Mouse (Mus musculus): ENCODE measurements at regions not wholly inside any gene's neighbourhood (a gene's known extent, or its start where the extent isn't known, plus 50 kb on each side); places are given as distances from the start of the nearest gene placed in this dataset.
"Not testable (repeated sequence)": the region's sequence is repeated elsewhere in the genome, so short reads cannot be mapped to it uniquely, and the experiment has no call there.

DNA sequence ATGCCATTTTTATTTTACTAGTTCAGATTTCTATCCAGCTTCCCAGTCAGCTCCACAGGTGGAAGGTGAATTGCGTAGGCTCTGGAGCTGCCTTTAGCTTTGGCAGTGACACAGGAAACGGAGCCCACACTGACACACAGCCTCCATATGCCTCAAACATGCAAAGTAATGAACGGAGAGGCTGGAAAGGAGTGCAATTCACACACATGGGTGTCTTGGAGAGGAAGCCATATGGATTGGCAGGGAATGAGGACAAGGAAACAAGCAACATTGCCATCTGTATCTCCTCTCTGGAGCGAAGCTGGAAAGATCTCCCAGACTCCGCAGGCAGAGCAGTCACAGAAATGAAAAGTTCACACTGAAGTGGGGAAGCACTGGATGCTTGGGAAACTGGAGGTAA, 201.6 kb upstream of the 4930452B06Rik start:
- H3K4me1 ChIP-seq (replicated peaks; ENCODE audit: low read depth, low read length): no peaks in the 10 kb centered on the region
- no peak for TF ChIP-seq NANOG (IDR thresholded peaks at IDR 0.05; ENCODE audit: borderline replicate concordance, low read length)
- no peak for TF ChIP-seq POU5F1 (IDR thresholded peaks at IDR 0.05; ENCODE audit: borderline replicate concordance, low read length)
- TF ChIP-seq CTCF (conservative IDR thresholded peaks at IDR 0.05; ENCODE audit: low read length): no peak
- no peak overlapping the region for H3K4me3 ChIP-seq (replicated peaks; ENCODE audit: low read length)
- no peaks in the 10 kb centered on the region for H3K36me3 ChIP-seq (ENCODE audit: insufficient read depth, low read length)
- no peaks in the 10 kb centered on the region for H3K27me3 ChIP-seq (ENCODE audit: insufficient read depth, low read length)
- H3K9me3 ChIP-seq (ENCODE audit: low read length): no peaks in the 10 kb centered on the region; the same call in 1 of the 2 replicates

GRCm38 (mm10) chr14:8851572-8851971, 185.5 kb upstream of the 4930452B06Rik start:
- TF ChIP-seq POU5F1 (IDR thresholded peaks at IDR 0.05; ENCODE audit: borderline replicate concordance, low read length): no peak
- no peak for TF ChIP-seq CTCF (conservative IDR thresholded peaks at IDR 0.05; ENCODE audit: low read length)
- TF ChIP-seq NANOG (IDR thresholded peaks at IDR 0.05; ENCODE audit: borderline replicate concordance, low read length): no peak
- Histone ChIP-seq H3K36me3 (ENCODE audit: insufficient read depth, low read length) (no peaks in the 10 kb centered on the region), H3K4me3 (replicated peaks; ENCODE audit: low read length) (no peak overlapping the region), H3K9me3 (ENCODE audit: low read length) (no peaks in the 10 kb centered on the region; the same call in 1 of the 2 replicates), H3K4me1 (replicated peaks; ENCODE audit: low read depth, low read length) (no peaks in the 10 kb centered on the region), H3K27me3 (ENCODE audit: insufficient read depth, low read length) (no peaks in the 10 kb centered on the region)

- H3K4me1 ChIP-seq (replicated peaks; ENCODE audit: low read depth, low read length): no peaks in the 10 kb centered on the region
- TF ChIP-seq NANOG (IDR thresholded peaks at IDR 0.05; ENCODE audit: borderline replicate concordance, low read length) (no peak), POU5F1 (IDR thresholded peaks at IDR 0.05; ENCODE audit: borderline replicate concordance, low read length) (no peak), CTCF (conservative IDR thresholded peaks at IDR 0.05; ENCODE audit: low read length) (no peak)
- H3K27me3 ChIP-seq (ENCODE audit: insufficient read depth, low read length): no peaks in the 10 kb centered on the region
- H3K36me3 ChIP-seq (ENCODE audit: insufficient read depth, low read length): no peaks in the 10 kb centered on the region
- no peak overlapping the region for H3K4me3 ChIP-seq (replicated peaks; ENCODE audit: low read length)
- no peaks in the 10 kb centered on the region; the same call in 1 of the 2 replicates for H3K9me3 ChIP-seq (ENCODE audit: low read length)
These were observed 184.2 kb upstream of the 4930452B06Rik start for GRCm38 (mm10) chr14:8850208-8850607.

DNA sequence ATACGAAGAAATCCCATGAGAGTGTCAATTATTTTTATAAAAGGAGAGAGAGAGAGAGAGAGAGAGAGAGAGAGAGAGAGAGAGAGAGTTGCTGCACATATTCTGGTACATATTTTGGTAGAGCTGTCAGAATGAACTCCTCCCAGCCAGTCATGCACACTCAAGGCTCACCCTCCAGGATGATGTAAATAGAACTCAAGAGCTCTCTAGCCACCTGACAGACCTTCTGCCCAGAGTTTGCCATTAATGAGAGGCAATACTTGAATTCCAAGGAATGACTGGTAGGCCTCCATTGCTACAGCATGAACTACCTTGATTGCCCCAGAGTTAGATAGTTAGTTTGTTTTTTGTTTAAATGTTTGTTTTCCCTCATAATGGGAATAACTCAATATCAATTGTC, 167.5 kb upstream of the 4930452B06Rik start:
- H3K4me3 ChIP-seq (replicated peaks; ENCODE audit: low read length): no peak overlapping the region
- H3K27me3 ChIP-seq (ENCODE audit: insufficient read depth, low read length): no peaks in the 10 kb centered on the region
- no peaks in the 10 kb centered on the region for H3K36me3 ChIP-seq (ENCODE audit: insufficient read depth, low read length)
- H3K4me1 ChIP-seq (replicated peaks; ENCODE audit: low read depth, low read length): no peaks in the 10 kb centered on the region
- no peak for TF ChIP-seq CTCF (conservative IDR thresholded peaks at IDR 0.05; ENCODE audit: low read length)
- TF ChIP-seq NANOG (IDR thresholded peaks at IDR 0.05; ENCODE audit: borderline replicate concordance, low read length): no peak
- TF ChIP-seq POU5F1 (IDR thresholded peaks at IDR 0.05; ENCODE audit: borderline replicate concordance, low read length): no peak
- no peaks in the 10 kb centered on the region for H3K9me3 ChIP-seq (ENCODE audit: low read length)

DNA sequence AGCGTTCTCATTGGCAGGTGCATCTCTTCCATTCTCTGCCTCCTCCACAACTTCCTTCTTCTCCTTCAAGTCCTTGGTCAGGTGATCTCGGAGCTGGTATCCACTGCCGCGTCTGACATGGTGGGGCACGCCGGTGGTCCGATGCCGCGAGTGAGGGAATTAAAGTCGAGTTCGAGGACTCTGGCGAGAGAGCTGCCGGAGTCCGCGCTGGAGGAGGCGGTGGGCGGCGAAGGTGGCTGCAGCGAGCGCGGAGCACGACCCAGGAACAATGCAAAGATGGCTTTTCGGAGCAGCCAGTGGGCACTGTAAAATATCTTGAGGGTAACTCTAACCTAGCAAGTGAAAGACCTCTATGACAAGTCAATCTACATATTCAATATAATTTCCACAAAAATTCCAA, 134.2 kb upstream of the 4930452B06Rik start:
- H3K4me1 ChIP-seq (replicated peaks; ENCODE audit: low read depth, low read length); H3K36me3 ChIP-seq (ENCODE audit: insufficient read depth, low read length); H3K9me3 ChIP-seq (ENCODE audit: low read length); H3K4me3 ChIP-seq (replicated peaks; ENCODE audit: low read length); H3K27me3 ChIP-seq (ENCODE audit: insufficient read depth, low read length): not testable (repeated sequence)

- H3K4me3 ChIP-seq (replicated peaks; ENCODE audit: low read length): no peak overlapping the region
- no peaks in the 10 kb centered on the region for H3K4me1 ChIP-seq (replicated peaks; ENCODE audit: low read depth, low read length)
- H3K27me3 ChIP-seq (ENCODE audit: insufficient read depth, low read length): no peaks in the 10 kb centered on the region
- TF ChIP-seq NANOG (IDR thresholded peaks at IDR 0.05; ENCODE audit: borderline replicate concordance, low read length): no peak
- TF ChIP-seq POU5F1 (IDR thresholded peaks at IDR 0.05; ENCODE audit: borderline replicate concordance, low read length): no peak
- H3K9me3 ChIP-seq (ENCODE audit: low read length): peaks cover 15% of the 10 kb centered on the region
- H3K36me3 ChIP-seq (ENCODE audit: insufficient read depth, low read length): no peaks in the 10 kb centered on the region
These were observed 123.3 kb upstream of the 4930452B06Rik start for GRCm38 (mm10) chr14:8789348-8789747.

DNA sequence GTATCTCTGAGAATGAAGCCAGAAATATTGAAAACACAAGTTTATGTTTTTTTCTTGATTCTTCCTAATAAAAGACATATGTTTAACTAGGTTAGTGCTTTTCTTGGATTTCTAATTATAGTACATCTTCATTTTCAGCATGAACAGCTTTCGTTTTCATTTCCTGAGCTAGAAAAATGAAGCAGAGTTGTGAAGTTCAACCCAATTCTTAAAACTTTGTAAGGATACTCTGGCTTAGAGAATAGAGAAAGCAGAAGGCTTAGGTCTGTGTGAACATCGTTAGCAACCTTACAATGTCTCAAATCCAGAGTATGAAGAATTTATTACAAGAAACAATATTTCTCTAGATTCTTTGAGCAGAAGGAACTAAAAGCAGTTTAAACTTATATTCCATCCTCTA, 94.5 kb upstream of the 4930452B06Rik start:
- H3K36me3 ChIP-seq (ENCODE audit: insufficient read depth, low read length): no peaks in the 10 kb centered on the region
- no peaks in the 10 kb centered on the region for H3K9me3 ChIP-seq (ENCODE audit: low read length)
- no peak for TF ChIP-seq POU5F1 (IDR thresholded peaks at IDR 0.05; ENCODE audit: borderline replicate concordance, low read length)
- TF ChIP-seq CTCF (conservative IDR thresholded peaks at IDR 0.05; ENCODE audit: low read length): no peak
- TF ChIP-seq NANOG (IDR thresholded peaks at IDR 0.05; ENCODE audit: borderline replicate concordance, low read length): no peak
- no peaks in the 10 kb centered on the region for H3K27me3 ChIP-seq (ENCODE audit: insufficient read depth, low read length)
- no peaks in the 10 kb centered on the region for H3K4me1 ChIP-seq (replicated peaks; ENCODE audit: low read depth, low read length)
- H3K4me3 ChIP-seq (replicated peaks; ENCODE audit: low read length): no peak overlapping the region

DNA sequence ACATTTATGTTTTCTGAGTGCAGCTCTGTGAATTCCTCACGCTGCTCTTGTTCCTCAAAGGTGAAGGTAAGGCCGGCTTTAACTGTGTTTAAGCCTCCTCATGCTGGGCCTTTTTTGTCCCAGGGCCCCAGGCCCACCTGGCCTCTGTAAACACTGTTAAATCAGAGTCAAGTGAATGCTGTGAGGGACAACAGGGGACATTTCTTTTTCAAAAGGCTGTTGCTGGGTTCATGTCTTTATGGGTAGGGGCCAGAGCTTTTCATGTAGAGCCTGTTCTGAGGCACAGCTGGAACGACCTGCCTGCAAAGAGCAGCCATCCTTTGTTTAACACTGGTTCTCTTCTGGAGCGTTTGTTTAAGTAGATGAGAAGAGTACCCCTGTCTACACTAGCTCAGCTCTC, 70.8 kb upstream of the 4930452B06Rik start:
- Histone ChIP-seq H3K4me3 (replicated peaks; ENCODE audit: low read length) (no peak overlapping the region), H3K27me3 (ENCODE audit: insufficient read depth, low read length) (peaks cover 24% of the 10 kb centered on the region), H3K4me1 (replicated peaks; ENCODE audit: low read depth, low read length) (peaks cover 3% of the 10 kb centered on the region; the same call in 1 of the 2 replicates), H3K36me3 (ENCODE audit: insufficient read depth, low read length) (no peaks in the 10 kb centered on the region), H3K9me3 (ENCODE audit: low read length) (no peaks in the 10 kb centered on the region)
- TF ChIP-seq POU5F1 (IDR thresholded peaks at IDR 0.05; ENCODE audit: borderline replicate concordance, low read length) (no peak), CTCF (conservative IDR thresholded peaks at IDR 0.05; ENCODE audit: low read length) (no peak), NANOG (IDR thresholded peaks at IDR 0.05; ENCODE audit: borderline replicate concordance, low read length) (peak; percentile 80)

DNA sequence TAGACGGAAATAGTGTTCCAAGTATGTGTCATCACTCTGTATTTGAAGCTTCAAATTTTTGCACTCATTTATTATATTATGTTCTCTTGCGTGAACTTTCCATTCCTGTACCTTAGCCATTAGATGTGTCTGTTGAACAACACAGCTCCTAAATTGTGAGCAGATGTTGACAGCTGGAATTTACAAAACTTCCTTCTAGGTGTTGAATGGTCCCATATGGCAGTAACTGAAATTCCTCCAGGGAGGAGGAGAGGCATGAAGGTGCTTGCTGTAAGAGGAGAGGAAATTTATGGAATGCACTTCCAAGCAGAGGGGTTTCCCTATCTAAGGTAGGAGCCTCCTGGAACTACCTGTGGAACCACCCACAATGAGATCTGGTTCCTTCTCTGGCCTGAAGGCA, 67.2 kb upstream of the 4930452B06Rik start:
- H3K9me3 ChIP-seq (ENCODE audit: low read length): no peaks in the 10 kb centered on the region

More for the DNA sequence above, 67.2 kb upstream of the 4930452B06Rik start:
- Histone ChIP-seq H3K36me3 (ENCODE audit: insufficient read depth, low read length) (no peaks in the 10 kb centered on the region), H3K4me1 (replicated peaks; ENCODE audit: low read depth, low read length) (peaks cover 8% of the 10 kb centered on the region), H3K4me3 (replicated peaks; ENCODE audit: low read length) (no peak overlapping the region), H3K27me3 (ENCODE audit: insufficient read depth, low read length) (peaks cover 24% of the 10 kb centered on the region)
- TF ChIP-seq NANOG (IDR thresholded peaks at IDR 0.05; ENCODE audit: borderline replicate concordance, low read length) (no peak), CTCF (conservative IDR thresholded peaks at IDR 0.05; ENCODE audit: low read length) (no peak), POU5F1 (IDR thresholded peaks at IDR 0.05; ENCODE audit: borderline replicate concordance, low read length) (no peak)
